11 mouse cellular contexts compared by ENCODE assay signal in genomic region chr3:145817276-145817675, GRCm38 (mm10). TPM values are rescaled to one million over a fixed set of nuclear protein-coding genes. Genes with fewer than 3 reads are reported as not detected.
DNase-seq lines count a peak whose midpoint lies in the region; ATAC-seq and TF ChIP-seq lines count a peak whose summit lies in the region.
"Had no signal": no experiment of that assay in that cellular context is flagged by ENCODE, and none has a peak within 500 bp of the region (broad histone marks: within the 10 kb centered on the region; RNA-seq: fewer than 3 reads in every experiment).

No protein-coding gene starts in this region.

- H3K4me3 ChIP-seq in layer of hippocampus, adult 2 months: no peak overlapping the region
- no peak overlapping the region for H3K4me3 ChIP-seq in forebrain, embryonic 12.5 days (replicated peaks)
- no peak overlapping the region for H3K4me3 ChIP-seq in hindbrain, embryonic 13.5 days
- no peak overlapping the region for H3K4me3 ChIP-seq in left cerebral cortex, adult 2 months
- H3K4me3 ChIP-seq: limb, embryonic 10.5 days; neural tube, embryonic 13.5 days had no signal

- intact Hi-C loops in left cerebral cortex, adult 2 months (cut with DNase I): no loop called here

- no peaks in the 10 kb centered on the region for H3K27me3 ChIP-seq in forebrain, embryonic 12.5 days
- no peaks in the 10 kb centered on the region for H3K27me3 ChIP-seq in hindbrain, embryonic 13.5 days
- H3K27me3 ChIP-seq: neural tube, embryonic 13.5 days had no signal

- no peak overlapping the region for H3K27ac ChIP-seq in layer of hippocampus, adult 2 months
- H3K27ac ChIP-seq in forebrain, embryonic 12.5 days: peak overlapping the region; percentile 43; the same call in 1 of the 2 replicates
- H3K27ac ChIP-seq in hindbrain, embryonic 13.5 days: peak overlapping the region; percentile 23; the same call in 1 of the 2 replicates
- no peak overlapping the region for H3K27ac ChIP-seq in left cerebral cortex, adult 2 months
- H3K27ac ChIP-seq: limb, embryonic 10.5 days; neural tube, embryonic 13.5 days had no signal

- H3K4me2 ChIP-seq in forebrain, embryonic 12.5 days: no peak overlapping the region
- H3K4me2 ChIP-seq in hindbrain, embryonic 13.5 days: no peak overlapping the region
- H3K4me2 ChIP-seq: neural tube, embryonic 13.5 days had no signal

- H3K9ac ChIP-seq in forebrain, embryonic 12.5 days: no peak overlapping the region
- H3K9ac ChIP-seq in hindbrain, embryonic 13.5 days: no peak overlapping the region
- H3K9ac ChIP-seq: neural tube, embryonic 13.5 days had no signal

- no peaks in the 10 kb centered on the region for H3K9me3 ChIP-seq in forebrain, embryonic 12.5 days
- no peaks in the 10 kb centered on the region for H3K9me3 ChIP-seq in hindbrain, embryonic 13.5 days
- H3K9me3 ChIP-seq: limb, embryonic 10.5 days; neural tube, embryonic 13.5 days had no signal

- H3K4me1 ChIP-seq in forebrain, embryonic 12.5 days: peaks cover 10% of the 10 kb centered on the region
- H3K4me1 ChIP-seq in hindbrain, embryonic 13.5 days (replicated peaks): peaks cover 9% of the 10 kb centered on the region
- H3K4me1 ChIP-seq: limb, embryonic 10.5 days had no signal

- 0 out of 2 replicates have a peak, but pooled peaks have one; percentile 37 for ATAC-seq in forebrain, embryonic 12.5 days (ENCODE audit: low FRiP score)
- ATAC-seq in hindbrain, embryonic 13.5 days (ENCODE audit: low FRiP score): peak; percentile 40
- ATAC-seq in CD4-positive, CD25-positive, alpha-beta regulatory T cell, adult 4 months: no peak

- no peaks in the 10 kb centered on the region for H3K36me3 ChIP-seq in forebrain, embryonic 12.5 days (replicated peaks)
- H3K36me3 ChIP-seq in hindbrain, embryonic 13.5 days: no peaks in the 10 kb centered on the region
- H3K36me3 ChIP-seq: limb, embryonic 10.5 days; neural tube, embryonic 13.5 days had no signal

- 45% methylated on average over 6 of the region's 6 CpGs for WGBS in forebrain, embryonic 12.5 days
- WGBS in hindbrain, embryonic 13.5 days: 30% methylated on average over 6 of the region's 6 CpGs

- DNase-seq in layer of hippocampus, postnatal 10 days (ENCODE audit: low spot score in 2 of 2): peak; percentile 21 to 25
- no peak for DNase-seq in layer of hippocampus, adult 2 months (ENCODE audit: low spot score in 2 of 2)
- DNase-seq in lung, postnatal 4 days: peak; percentile 26 to 36
- no peak for DNase-seq in gastrocnemius, adult 18-20 months (ENCODE audit: low spot score)
- DNase-seq in left cerebral cortex, adult 2 months (ENCODE audit: extremely low spot score in 1 of 2, low spot score in 2 of 2): no peak
- DNase-seq: gastrocnemius, postnatal 10 days had no signal

- TF ChIP-seq CTCF in layer of hippocampus, adult 2 months (conservative IDR thresholded peaks at IDR 0.05): no peak
- TF ChIP-seq CTCF in left cerebral cortex, adult 2 months (IDR thresholded peaks at IDR 0.05): no peak

RNA-seq across cellular contexts. Expression of gene Ddah1, which starts 58.8 kb away (rescaled TPM):
- 10 to 100 TPM; 83.9 to 84.1 TPM for total RNA-seq in layer of hippocampus, postnatal 10 days (2021)
- total RNA-seq in layer of hippocampus, adult 2 months (2021): 10 to 100 TPM; 51.8 to 52.9 TPM
- 85.9 and 103 TPM in 2 replicates for polyA plus RNA-seq in forebrain, embryonic 12.5 days (2016; fragmentation: Nextera tagmentation; extraction: Ambion mirVana)
- polyA plus RNA-seq in hindbrain, embryonic 13.5 days (2015; fragmentation: Nextera tagmentation; extraction: Ambion mirVana): 70.1 and 75.7 TPM in 2 replicates
- polyA plus RNA-seq in CD4-positive, CD25-positive, alpha-beta regulatory T cell, adult 4 months (2017; shearing (Covaris generic)): under 1 TPM in 1 of 2 experiments, not detected in 1; 0.13 TPM
- 1 to 10 TPM; 2.7 to 4.4 TPM for total RNA-seq in gastrocnemius, adult 18-20 months (2021)
- 10 to 100 TPM; 57.1 to 59.7 TPM for total RNA-seq in left cerebral cortex, adult 2 months (2021)

Comparison
In these comparisons a context has a peak if more than half of its experiments do, and no peak if none do; other contexts are left out.
1. DNase-seq: peak in layer of hippocampus, postnatal 10 days (2 of 2) and lung, postnatal 4 days (2 of 2); none in layer of hippocampus, adult 2 months (0 of 2), gastrocnemius, adult 18-20 months (single experiment) and left cerebral cortex, adult 2 months (0 of 2).
2. H3K27ac ChIP-seq: peak in forebrain, embryonic 12.5 days (single experiment) and hindbrain, embryonic 13.5 days (single experiment); none in layer of hippocampus, adult 2 months (single experiment) and left cerebral cortex, adult 2 months (single experiment).
3. RNA of gene Ddah1, which starts 58.8 kb away (total RNA-seq): 83.9 to 84.1 TPM in layer of hippocampus, postnatal 10 days, 57.1 to 59.7 TPM in left cerebral cortex, adult 2 months and 51.8 to 52.9 TPM in layer of hippocampus, adult 2 months; 2.7 to 4.4 TPM in gastrocnemius, adult 18-20 months; every median in the first group is over 4 times any median in the second.